Mouse (Mus musculus): ENCODE measurements around the gene Rbp7.

DNA sequence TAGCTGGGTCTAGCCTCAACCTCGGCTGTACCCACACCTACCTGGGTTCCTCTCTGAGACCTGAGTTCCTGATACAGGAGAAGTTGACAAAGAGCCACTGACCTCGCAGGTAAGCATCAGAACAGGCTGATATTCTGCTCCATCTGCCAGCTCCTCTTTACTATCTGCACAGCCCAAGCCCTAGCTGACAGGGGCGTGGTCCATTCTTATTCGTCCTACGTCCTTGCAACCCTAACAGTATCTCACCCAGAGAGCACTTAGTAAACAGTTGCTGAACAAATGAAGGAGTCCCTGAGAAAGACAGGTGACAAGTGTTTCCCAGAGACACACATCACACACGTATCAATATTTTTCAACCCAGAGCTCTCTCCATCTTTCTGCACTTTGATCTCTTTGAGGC lies 46.4 kb downstream of the Rbp7 start:
- no peak for TF ChIP-seq CTCF (IDR thresholded peaks at IDR 0.05; ENCODE audit: control insufficient read depth, insufficient read depth, insufficient read length)
- TF ChIP-seq USF1 (IDR thresholded peaks at IDR 0.05; ENCODE audit: low read depth), result no peak
- TF ChIP-seq MYOD1 (IDR thresholded peaks at IDR 0.05; ENCODE audit: control insufficient read depth, insufficient read length, low read depth), result no peak

Data from C2C12 (cell line).